Mouse (Mus musculus): ENCODE data around the gene Ten1.

DNA sequence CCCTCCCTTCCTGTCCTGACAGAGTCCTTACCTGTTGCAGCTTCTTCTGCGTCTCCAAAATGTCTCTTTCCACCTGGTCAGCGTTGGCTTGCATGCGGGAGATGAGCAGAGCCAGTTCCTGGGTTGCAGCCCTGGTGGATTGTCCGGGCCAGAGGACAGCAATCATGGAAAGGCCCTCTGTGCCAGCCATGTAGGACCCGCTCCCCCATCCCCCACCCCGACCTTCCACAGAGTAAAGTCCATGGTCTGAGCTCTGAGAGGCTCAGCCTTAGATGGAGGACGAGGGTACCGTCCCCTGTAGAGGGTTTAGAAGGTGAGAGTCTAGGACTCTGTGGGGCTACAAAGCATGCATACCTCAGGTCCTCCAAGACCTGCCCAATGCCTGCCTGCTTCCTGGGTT lies 36.2 kb downstream of the Ten1 start:
- no peak for TF ChIP-seq CTCF (conservative IDR thresholded peaks at IDR 0.05; ENCODE audit: low read length)
- TF ChIP-seq POU5F1 (IDR thresholded peaks at IDR 0.05; ENCODE audit: borderline replicate concordance, low read length): no peak

Measured in E14TG2a.4 (cell line).